Mouse (Mus musculus) midbrain, postnatal 0 days (tissue): ENCODE data around the gene Mpdu1. TPM values are rescaled to one million over a fixed set of nuclear protein-coding genes. Genes with fewer than 3 reads are reported as not detected.

ENCODE experiments used
- ATAC-seq: fragments of 200-750 bp; cut with Nextera tagmentation; 2 replicates; pipeline ENCODE4 v1.8.0; 2017; ENCODE audit warnings: moderate number of reproducible peaks, mild to moderate bottlenecking, moderate TSS enrichment, moderate library complexity; ENCODE audit not compliant: low FRiP score
- DNase-seq: peaks from one replicate; pipeline ENCODE4 v3.0.0-alpha.2; 2015; ENCODE audit warnings: low spot score
- H3K27ac ChIP-seq: fragments of 300-500 bp; sonication (generic); 2 replicates; pipeline ENCODE4 v1.5.1; 2014; ENCODE audit warnings: low read depth, mild to moderate bottlenecking, low read length, mixed read lengths
- H3K27me3 ChIP-seq: fragments of 300-500 bp; sonication (generic); 2 replicates; pipeline ENCODE4 v1.6.1; 2014; ENCODE audit warnings: low read length, control low read depth, mixed read lengths; ENCODE audit not compliant: insufficient read depth
- H3K36me3 ChIP-seq: fragments of 300-500 bp; sonication (generic); 2 replicates; pipeline ENCODE4 v1.6.1; 2014; ENCODE audit warnings: low read length, control low read depth, mixed read lengths; ENCODE audit not compliant: insufficient read depth
- H3K4me1 ChIP-seq: fragments of 300-500 bp; sonication (generic); 2 replicates; pipeline ENCODE4 v1.6.1; 2014; ENCODE audit warnings: mild to moderate bottlenecking, control low read depth, antibody characterized with exemption, low read length, mixed read lengths; ENCODE audit not compliant: insufficient read depth
- H3K4me2 ChIP-seq: fragments of 300-500 bp; sonication (generic); 2 replicates; pipeline ENCODE4 v1.6.1; 2014; ENCODE audit warnings: low read depth, mild to moderate bottlenecking, low read length, mixed read lengths; ENCODE audit not compliant: poor library complexity, severe bottlenecking
- H3K4me3 ChIP-seq: fragments of 300-500 bp; sonication (generic); 2 replicates; pipeline ENCODE4 v1.5.1; 2014; ENCODE audit warnings: low read depth, mild to moderate bottlenecking, low read length, moderate library complexity
- H3K9ac ChIP-seq: fragments of 300-500 bp; sonication (generic); replicated peaks from 2 replicates; pipeline ENCODE4 v1.6.1; 2014; ENCODE audit warnings: mild to moderate bottlenecking, low read length, moderate library complexity, mixed read lengths; ENCODE audit not compliant: poor library complexity, severe bottlenecking
- H3K9me3 ChIP-seq: fragments of 300-500 bp; sonication (generic); 2 replicates; pipeline ENCODE4 v1.6.1; 2016; ENCODE audit warnings: low read length, control low read depth
- CTCF ChIP-seq: IDR thresholded peaks from 2 replicates; pipeline ENCODE4 v1.5.1; 2016; ENCODE audit warnings: antibody characterized with exemption, mild to moderate bottlenecking
- WGBS: fragments of 180-500 bp; shearing (Covaris S2); extraction: QIAGEN DNeasy Blood & Tissue Kit; methylation state at CpG from one replicate; pipeline ENCODE4 v1.1.7; 2014; 5-methylcytosine and 5-hydroxymethylcytosine counted together
- polyA plus RNA-seq: library from polyadenylated mRNA; unstranded; fragments of >200 nt; fragmentation: Nextera tagmentation; extraction: Ambion mirVana; gene quantifications from 2 replicates; pipeline ENCODE4 v1.2.1, GENCODE M21; 2015
- total RNA-seq: library from RNA; depleted of rRNA; stranded (reverse); fragments of >200 nt; gene quantifications from 2 replicates; pipeline ENCODE4 v1.2.3, GENCODE M21; 2014

Gene Mpdu1
- total and polyA plus RNA-seq, 2 experiments from 2014 or later: 118 to 278 TPM

DNA sequence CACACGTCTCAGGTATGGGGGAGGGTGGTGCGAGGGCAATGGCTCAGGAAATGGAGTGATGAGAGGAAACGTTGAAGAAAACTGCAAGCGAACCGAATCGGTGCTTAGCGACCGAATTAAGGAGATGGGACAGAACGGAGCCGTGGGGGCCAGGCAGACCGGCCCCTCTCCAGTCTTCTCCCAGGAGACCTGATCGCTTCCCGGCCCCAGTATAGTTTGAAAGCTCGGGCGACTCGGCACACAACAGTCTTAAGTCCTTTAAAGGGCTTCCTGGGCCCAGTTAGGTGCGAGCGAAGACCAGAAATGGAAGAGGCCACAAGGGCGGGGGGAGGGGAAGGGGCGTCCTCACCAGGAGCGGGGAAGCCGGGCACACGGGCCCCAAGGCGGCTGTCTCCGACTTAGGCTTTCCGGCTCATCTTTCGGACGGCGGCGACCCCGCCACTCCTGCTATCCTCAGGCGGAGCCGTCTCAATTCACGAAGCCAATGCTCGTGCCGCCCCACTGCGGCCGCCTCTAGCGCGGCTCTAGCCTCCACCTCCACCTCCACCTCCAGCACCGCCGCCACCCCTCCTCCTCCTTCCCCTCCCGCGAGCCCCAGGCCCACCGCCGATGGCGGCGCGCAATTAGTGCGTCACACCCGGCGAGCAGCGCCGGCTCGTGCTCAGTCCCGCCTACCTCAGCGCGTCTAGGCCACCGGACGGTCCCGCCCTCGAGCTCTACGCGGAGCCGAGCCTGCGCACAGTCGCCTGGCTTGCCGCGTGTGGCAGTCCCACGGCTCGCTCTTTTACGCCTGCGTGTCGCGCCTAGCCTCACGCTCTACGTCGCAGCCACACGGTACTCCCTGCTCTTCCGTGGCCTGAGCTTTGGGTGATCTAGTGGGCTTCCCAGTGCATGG, 19.1 kb upstream of the Mpdu1 start, which contains the start of gene Senp3:
Gene Senp3 (minus strand): TSS at position 771 of the 895 bp plus-strand sequence.
- DNase-seq (peak; percentile 98), ATAC-seq (peak; percentile 95)
- Histone ChIP-seq H3K4me1 (peaks cover 11% of the 10 kb centered on the region), H3K27ac (peak within 1 kb of the TSS; percentile 83), H3K36me3 (peaks cover 12% of the 10 kb centered on the region; the same call in 1 of the 2 replicates), H3K4me3 (peak within 1 kb of the TSS; percentile 75), H3K9ac (peak within 1 kb of the TSS; percentile 86), H3K4me2 (peak within 1 kb of the TSS; percentile 91), H3K27me3 (no peaks in the 10 kb centered on the region), H3K9me3 (no peaks in the 10 kb centered on the region)
- under 1% methylated on average over 68 of the region's 80 CpGs for WGBS
- no peak for TF ChIP-seq CTCF

DNA sequence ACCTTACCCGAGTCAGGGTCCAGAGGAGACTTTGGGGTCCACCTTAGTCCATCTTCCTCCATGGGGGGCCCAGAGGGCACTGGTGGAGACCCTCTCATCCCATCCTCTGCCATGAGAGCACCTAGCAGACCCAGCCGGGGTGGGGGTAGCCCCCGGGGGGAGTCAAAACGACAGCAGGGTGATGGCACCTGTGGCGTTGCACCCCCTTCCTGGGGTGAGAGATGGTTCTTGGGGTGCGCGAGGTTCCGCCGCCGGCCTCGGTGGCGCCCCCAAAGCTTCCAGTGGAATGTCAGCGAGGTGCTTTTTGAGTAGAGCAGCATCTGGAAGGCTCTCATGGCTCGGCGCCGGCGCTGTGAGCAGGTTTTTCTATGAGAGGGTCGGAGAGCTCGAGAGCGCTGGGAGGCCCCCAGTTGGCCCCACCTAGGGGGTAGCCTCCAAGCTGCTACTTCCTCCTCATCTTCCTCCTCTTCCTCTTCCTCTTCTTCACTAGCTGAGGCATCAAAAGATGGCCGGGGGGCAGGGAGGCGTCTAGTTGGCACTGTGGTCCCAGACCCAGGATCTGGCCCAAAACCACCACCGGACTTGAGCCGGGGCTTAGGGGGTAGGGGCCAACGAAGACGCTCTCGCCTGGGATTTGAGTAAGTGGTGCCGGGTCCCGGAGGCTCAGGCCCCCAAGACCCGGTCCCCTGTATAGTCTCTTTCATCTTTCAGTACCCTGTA, 17.9 kb upstream of the Mpdu1 start:
- peak overlapping the region; percentile 75 for H3K4me3 ChIP-seq
- DNase-seq: no peak
- peaks cover 11% of the 10 kb centered on the region for H3K4me1 ChIP-seq
- 91% methylated on average over 30 of the region's 30 CpGs for WGBS
- peak overlapping the region; percentile 86; the same call in 1 of the 2 replicates for H3K9ac ChIP-seq
- TF ChIP-seq CTCF: no peak
- ATAC-seq: no peak
- no peaks in the 10 kb centered on the region for H3K27me3 ChIP-seq
- peak overlapping the region; percentile 91 for H3K4me2 ChIP-seq
- peaks cover 21% of the 10 kb centered on the region for H3K36me3 ChIP-seq
- no peak overlapping the region for H3K27ac ChIP-seq
- H3K9me3 ChIP-seq: no peaks in the 10 kb centered on the region

DNA sequence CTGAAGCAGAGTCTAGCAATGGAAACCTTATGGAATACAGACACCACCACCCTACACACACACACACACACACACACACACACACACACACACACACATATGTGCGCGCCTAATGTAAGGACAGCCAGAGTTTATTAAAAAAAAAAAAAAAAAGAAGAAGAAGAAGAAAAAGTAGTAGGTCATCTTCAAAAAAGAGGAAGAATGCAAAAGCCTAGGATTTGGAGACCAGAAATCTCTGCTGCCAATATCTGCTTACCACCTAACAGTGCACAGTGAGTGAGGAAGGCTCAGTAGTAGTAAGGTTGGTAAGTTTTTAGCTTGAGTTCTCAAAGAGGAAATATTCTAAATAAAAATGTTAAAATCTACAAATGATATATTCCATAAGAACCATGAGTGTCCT, 16.7 kb upstream of the Mpdu1 start:
- peaks cover 28% of the 10 kb centered on the region for H3K36me3 ChIP-seq
- no peak for TF ChIP-seq CTCF
- DNase-seq: no peak

GRCm38 (mm10) chr11:69672211-69672706, 9.8 kb upstream of the Mpdu1 start, which contains the start of gene Eif4a1:
Gene Eif4a1 (minus strand): TSS chr11:69672423.
- Histone ChIP-seq H3K4me1 (0 out of 2 replicates have a peak, but pooled peaks cover 6% of the 10 kb centered on the region), H3K27me3 (no peaks in the 10 kb centered on the region), H3K27ac (peak within 1 kb of the TSS; percentile 99), H3K36me3 (peaks cover 44% of the 10 kb centered on the region), H3K4me2 (peak within 1 kb of the TSS; percentile 83), H3K9me3 (no peaks in the 10 kb centered on the region), H3K4me3 (peak within 1 kb of the TSS; percentile 98), H3K9ac (peak within 1 kb of the TSS; percentile 100)
- DNase-seq (peak; percentile 100), ATAC-seq (peak; percentile 94)
- TF ChIP-seq CTCF: peak; percentile 35; the same call in 1 of the 2 replicates
- under 1% methylated on average over 36 of the region's 36 CpGs for WGBS

More for the DNA sequence above, 16.7 kb upstream of the Mpdu1 start:
- Histone ChIP-seq H3K4me2 (no peak overlapping the region), H3K27me3 (no peaks in the 10 kb centered on the region), H3K9ac (0 out of 2 replicates have a peak overlapping the region, but pooled peaks have one; percentile 29), H3K27ac (no peak overlapping the region), H3K4me3 (no peak overlapping the region), H3K4me1 (peaks cover 11% of the 10 kb centered on the region), H3K9me3 (no peaks in the 10 kb centered on the region)
- 96% methylated on average over 2 of the region's 2 CpGs for whole genome bisulfite sequencing
- no peak for ATAC-seq

GRCm38 (mm10) chr11:69671726-69672124, 9.3 kb upstream of the Mpdu1 start:
- peak overlapping the region; percentile 100 for H3K9ac ChIP-seq
- under 1% methylated on average over 43 of the region's 43 CpGs for WGBS
- H3K9me3 ChIP-seq: no peaks in the 10 kb centered on the region
- no peak for DNase-seq
- H3K4me1 ChIP-seq: 0 out of 2 replicates have a peak, but pooled peaks cover 6% of the 10 kb centered on the region
- no peaks in the 10 kb centered on the region for H3K27me3 ChIP-seq
- H3K4me3 ChIP-seq: peak overlapping the region; percentile 98
- TF ChIP-seq CTCF: no peak
- H3K4me2 ChIP-seq: peak overlapping the region; percentile 83
- peaks cover 41% of the 10 kb centered on the region for H3K36me3 ChIP-seq
- H3K27ac ChIP-seq: peak overlapping the region; percentile 99
- peak; percentile 20; the same call in 1 of the 2 replicates for ATAC-seq
